In the genomic region with DNA sequence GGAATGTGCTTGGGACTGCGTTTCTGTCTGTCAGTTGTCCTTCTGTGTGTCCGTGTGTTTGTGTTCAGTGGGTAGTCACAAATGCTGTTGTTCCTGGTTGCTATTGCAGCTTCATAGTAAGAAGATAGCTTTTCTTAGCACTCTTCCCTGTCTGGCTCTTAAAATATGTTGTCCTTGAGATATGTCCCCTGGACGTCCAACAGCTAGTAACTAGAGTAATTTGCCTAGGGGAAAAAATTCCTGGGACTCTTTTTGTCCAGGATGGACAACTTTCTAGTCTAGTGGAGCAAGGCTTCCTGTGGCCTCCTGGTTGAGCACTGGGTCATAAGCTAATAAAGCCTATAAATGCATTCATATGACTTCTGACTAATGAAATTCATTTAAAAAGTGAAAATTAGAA, we compare ENCODE assay signal across 9 mouse cellular contexts.
A peak's percentile ranks its signal among the peaks of the same experiment; 100 is the strongest.
DNase-seq lines count a peak whose midpoint lies in the region; ATAC-seq and TF ChIP-seq lines count a peak whose summit lies in the region.
"Had no signal": no experiment of that assay in that cellular context is flagged by ENCODE, and none has a peak within 500 bp of the region (broad histone marks: within the 10 kb centered on the region; RNA-seq: fewer than 3 reads in every experiment).

No protein-coding gene starts in this region.

- H3K27ac ChIP-seq in forebrain, embryonic 10.5 days = 0 out of 2 replicates have a peak overlapping the region, but pooled peaks have one; percentile 94
- no peak overlapping the region for H3K27ac ChIP-seq in forebrain, embryonic 11.5 days (ENCODE audit: low read depth, low read length)
- H3K27ac ChIP-seq in liver, embryonic 12.5 days = 0 out of 2 replicates have a peak overlapping the region, but pooled peaks have one; percentile 10
- no peak overlapping the region for H3K27ac ChIP-seq in liver, embryonic 11.5 days (ENCODE audit: low read depth, low read length)
- H3K27ac ChIP-seq in forebrain, postnatal 0 days (ENCODE audit: low read depth, low read length) = no peak overlapping the region
- H3K27ac ChIP-seq in neural tube, embryonic 11.5 days (ENCODE audit: low read depth, low read length) = no peak overlapping the region

- no peak for ATAC-seq in forebrain, embryonic 11.5 days (replicated peaks; ENCODE audit: low FRiP score)
- ATAC-seq in liver, embryonic 12.5 days = no peak
- ATAC-seq in liver, embryonic 11.5 days (replicated peaks; ENCODE audit: low FRiP score) = no peak
- no peak for ATAC-seq in forebrain, postnatal 0 days
- ATAC-seq in neural tube, embryonic 11.5 days (ENCODE audit: insufficient read depth, low FRiP score, low TSS enrichment) = no peak

- WGBS in forebrain, embryonic 10.5 days = 56% methylated on average over 3 of the region's 3 CpGs
- 52% methylated on average over 3 of the region's 3 CpGs for WGBS in forebrain, embryonic 11.5 days
- WGBS in liver, embryonic 12.5 days (ENCODE audit: insufficient replicate concordance) = 32% methylated on average over 3 of the region's 3 CpGs
- 39% methylated on average over 3 of the region's 3 CpGs for WGBS in liver, embryonic 11.5 days
- WGBS in forebrain, postnatal 0 days = 40% methylated on average over 3 of the region's 3 CpGs
- WGBS in neural tube, embryonic 11.5 days = 52% methylated on average over 3 of the region's 3 CpGs

- peaks cover 14% of the 10 kb centered on the region for H3K4me1 ChIP-seq in forebrain, embryonic 10.5 days
- H3K4me1 ChIP-seq in forebrain, embryonic 11.5 days (replicated peaks; ENCODE audit: control insufficient read depth, insufficient read depth, low read length) = no peaks in the 10 kb centered on the region; the same call in 1 of the 2 replicates
- H3K4me1 ChIP-seq in liver, embryonic 12.5 days = 0 out of 2 replicates have a peak, but pooled peaks cover 9% of the 10 kb centered on the region
- peaks cover 6% of the 10 kb centered on the region; the same call in 1 of the 2 replicates for H3K4me1 ChIP-seq in liver, embryonic 11.5 days (replicated peaks; ENCODE audit: control insufficient read depth, insufficient read depth, low read length)
- H3K4me1 ChIP-seq in forebrain, postnatal 0 days (ENCODE audit: insufficient read depth) = peaks cover 6% of the 10 kb centered on the region
- peaks cover 3% of the 10 kb centered on the region; the same call in 1 of the 2 replicates for H3K4me1 ChIP-seq in neural tube, embryonic 11.5 days (ENCODE audit: control insufficient read depth, insufficient read depth, low read length)

- no peak for DNase-seq in forebrain, embryonic 10.5 days (ENCODE audit: extremely low spot score, low spot score)
- DNase-seq in forebrain, embryonic 11.5 days (ENCODE audit: low spot score) = no peak
- no peak for DNase-seq in liver, embryonic 11.5 days (ENCODE audit: low spot score)
- DNase-seq in forebrain, postnatal 0 days = peak; percentile 5
- no peak for DNase-seq in neural tube, embryonic 11.5 days (ENCODE audit: low spot score)
- no peak for DNase-seq in frontal cortex, postnatal 25 days (ENCODE audit: low spot score in 2 of 2)
- no peak for DNase-seq in cerebellum, adult 9-11 months
- DNase-seq: cerebellum, adult 18-20 months had no signal

- H3K36me3 ChIP-seq in forebrain, embryonic 10.5 days (replicated peaks) = no peaks in the 10 kb centered on the region
- no peaks in the 10 kb centered on the region for H3K36me3 ChIP-seq in forebrain, embryonic 11.5 days (ENCODE audit: control insufficient read depth, insufficient read depth, low read length)
- no peaks in the 10 kb centered on the region for H3K36me3 ChIP-seq in liver, embryonic 12.5 days
- H3K36me3 ChIP-seq in liver, embryonic 11.5 days (ENCODE audit: control insufficient read depth, insufficient read depth, low read length) = no peaks in the 10 kb centered on the region
- no peaks in the 10 kb centered on the region for H3K36me3 ChIP-seq in forebrain, postnatal 0 days (ENCODE audit: insufficient read depth)
- no peaks in the 10 kb centered on the region for H3K36me3 ChIP-seq in neural tube, embryonic 11.5 days (ENCODE audit: control insufficient read depth, insufficient read depth, low read length)

- H3K9ac ChIP-seq in forebrain, embryonic 11.5 days (ENCODE audit: low read length) = no peak overlapping the region
- H3K9ac ChIP-seq in liver, embryonic 12.5 days = no peak overlapping the region
- no peak overlapping the region for H3K9ac ChIP-seq in liver, embryonic 11.5 days (ENCODE audit: low read depth, low read length)
- peak overlapping the region; percentile 80; the same call in 1 of the 2 replicates for H3K9ac ChIP-seq in forebrain, postnatal 0 days
- peak overlapping the region; percentile 95 for H3K9ac ChIP-seq in neural tube, embryonic 11.5 days (ENCODE audit: low read length)

- no peak overlapping the region for H3K4me3 ChIP-seq in forebrain, embryonic 10.5 days
- no peak overlapping the region for H3K4me3 ChIP-seq in forebrain, embryonic 11.5 days (ENCODE audit: low read depth, low read length)
- H3K4me3 ChIP-seq in liver, embryonic 12.5 days = no peak overlapping the region
- H3K4me3 ChIP-seq in liver, embryonic 11.5 days (ENCODE audit: low read depth, low read length) = no peak overlapping the region
- peak overlapping the region; percentile 54; the same call in 1 of the 2 replicates for H3K4me3 ChIP-seq in forebrain, postnatal 0 days (ENCODE audit: low read depth, low read length)
- no peak overlapping the region for H3K4me3 ChIP-seq in neural tube, embryonic 11.5 days (ENCODE audit: low read depth, low read length)

- H3K9me3 ChIP-seq in forebrain, embryonic 10.5 days = no peaks in the 10 kb centered on the region
- H3K9me3 ChIP-seq in forebrain, embryonic 11.5 days (ENCODE audit: control insufficient read depth, low read length) = no peaks in the 10 kb centered on the region
- H3K9me3 ChIP-seq in liver, embryonic 12.5 days (replicated peaks) = no peaks in the 10 kb centered on the region
- H3K9me3 ChIP-seq in liver, embryonic 11.5 days (ENCODE audit: control insufficient read depth, low read length) = no peaks in the 10 kb centered on the region
- H3K9me3 ChIP-seq in forebrain, postnatal 0 days (ENCODE audit: low read length) = no peaks in the 10 kb centered on the region
- H3K9me3 ChIP-seq in neural tube, embryonic 11.5 days (ENCODE audit: control insufficient read depth, low read length) = no peaks in the 10 kb centered on the region

- no peak for TF ChIP-seq CTCF in forebrain, postnatal 0 days (IDR thresholded peaks at IDR 0.05; ENCODE audit: low read depth)

- peaks cover 42% of the 10 kb centered on the region for H3K27me3 ChIP-seq in forebrain, embryonic 10.5 days (ENCODE audit: poor library complexity, severe bottlenecking)
- no peaks in the 10 kb centered on the region; the same call in 1 of the 2 replicates for H3K27me3 ChIP-seq in forebrain, embryonic 11.5 days (ENCODE audit: control insufficient read depth, insufficient read depth, low read length)
- H3K27me3 ChIP-seq in liver, embryonic 12.5 days (replicated peaks) = peaks cover 33% of the 10 kb centered on the region
- H3K27me3 ChIP-seq in liver, embryonic 11.5 days (replicated peaks; ENCODE audit: control insufficient read depth, insufficient read depth, low read length) = peaks cover 9% of the 10 kb centered on the region
- H3K27me3 ChIP-seq in forebrain, postnatal 0 days (ENCODE audit: insufficient read depth, low read length) = no peaks in the 10 kb centered on the region
- no peaks in the 10 kb centered on the region; the same call in 1 of the 2 replicates for H3K27me3 ChIP-seq in neural tube, embryonic 11.5 days (ENCODE audit: control insufficient read depth, insufficient read depth, low read length)

- no peak overlapping the region for H3K4me2 ChIP-seq in forebrain, embryonic 11.5 days (ENCODE audit: low read depth, low read length, severe bottlenecking)
- 0 out of 2 replicates have a peak overlapping the region, but pooled peaks have one; percentile 73 for H3K4me2 ChIP-seq in liver, embryonic 12.5 days
- no peak overlapping the region for H3K4me2 ChIP-seq in liver, embryonic 11.5 days
- H3K4me2 ChIP-seq in forebrain, postnatal 0 days (ENCODE audit: low read depth) = peak overlapping the region; percentile 95
- no peak overlapping the region for H3K4me2 ChIP-seq in neural tube, embryonic 11.5 days (ENCODE audit: low read depth)

Comparison
In these comparisons a context has a peak if more than half of its experiments do, and no peak if none do; other contexts are left out.
1. H3K27ac ChIP-seq: peak in forebrain, embryonic 10.5 days (single experiment) and liver, embryonic 12.5 days (single experiment); none in forebrain, embryonic 11.5 days (single experiment), liver, embryonic 11.5 days (single experiment), forebrain, postnatal 0 days (single experiment) and neural tube, embryonic 11.5 days (single experiment).
2. H3K4me2 ChIP-seq: peak in liver, embryonic 12.5 days (single experiment) and forebrain, postnatal 0 days (single experiment); none in forebrain, embryonic 11.5 days (single experiment), liver, embryonic 11.5 days (single experiment) and neural tube, embryonic 11.5 days (single experiment).
3. H3K9ac ChIP-seq: peak in forebrain, postnatal 0 days (single experiment) and neural tube, embryonic 11.5 days (single experiment); none in forebrain, embryonic 11.5 days (single experiment), liver, embryonic 12.5 days (single experiment) and liver, embryonic 11.5 days (single experiment).